Mouse (Mus musculus) CH12.LX (cell line): ENCODE results near the gene Syn3.

Experiments used
- BHLHE40 ChIP-seq: IDR thresholded peaks from 2 replicates; pipeline ENCODE4 v1.6.1; 2011; ENCODE audit warnings: mild to moderate bottlenecking, low read depth, low read length, improper control_type of control experiment
- CTCF ChIP-seq, 2 experiments: IDR thresholded peaks in 1 of 2; conservative IDR thresholded peaks in 1 of 2; 2 replicates each; pipeline ENCODE4 v1.5.1; 2011 to 2012; ENCODE audit warnings: low read depth in 2 of 2, low read length in 2 of 2, improper control_type of control experiment in 1 of 2, inconsistent platforms in 1 of 2, mild to moderate bottlenecking in 1 of 2, moderate library complexity in 1 of 2
- JUND ChIP-seq: conservative IDR thresholded peaks from 2 replicates; pipeline ENCODE4 v1.6.1; 2011; ENCODE audit warnings: low read depth, low read length, improper control_type of control experiment
- MAFK ChIP-seq: IDR thresholded peaks from 2 replicates; pipeline ENCODE4 v1.6.1; 2011; ENCODE audit warnings: low read length, improper control_type of control experiment; ENCODE audit not compliant: insufficient replicate concordance
- MAX ChIP-seq: IDR thresholded peaks from 2 replicates; pipeline ENCODE4 v1.6.1; 2011; ENCODE audit warnings: low read length, improper control_type of control experiment
- POLR2A ChIP-seq: IDR thresholded peaks from 2 replicates; pipeline ENCODE4 v1.6.1; 2011; ENCODE audit warnings: low read depth, mild to moderate bottlenecking, improper control_type of control experiment, low read length
- RAD21 ChIP-seq: IDR thresholded peaks from 2 replicates; pipeline ENCODE4 v1.6.1; 2011; ENCODE audit warnings: low read depth, mild to moderate bottlenecking, low read length, improper control_type of control experiment, moderate library complexity
- RCOR1 ChIP-seq: conservative IDR thresholded peaks from 2 replicates; pipeline ENCODE4 v1.6.1; 2012; ENCODE audit warnings: low read depth, mild to moderate bottlenecking, inconsistent platforms, low read length, improper control_type of control experiment
- SMC3 ChIP-seq: IDR thresholded peaks from 2 replicates; pipeline ENCODE4 v1.6.1; 2011; ENCODE audit warnings: low read depth, low read length, improper control_type of control experiment
- USF1 ChIP-seq: IDR thresholded peaks from 2 replicates; pipeline ENCODE4 v1.6.1; 2014; ENCODE audit warnings: low read depth, mild to moderate bottlenecking, inconsistent platforms, low read length, improper control_type of control experiment
- ZNF384 ChIP-seq: IDR thresholded peaks from 2 replicates; pipeline ENCODE4 v1.6.1; 2012; ENCODE audit warnings: low read depth, low read length, improper control_type of control experiment, inconsistent platforms

- no peak for TF ChIP-seq MAFK
- no peak for TF ChIP-seq CTCF (conservative IDR thresholded peaks at IDR 0.05 in 1 of 2, IDR thresholded peaks at IDR 0.05 in 1 of 2; ENCODE audit: low read depth in 2 of 2, low read length in 2 of 2)
- no peak for TF ChIP-seq MAX
- TF ChIP-seq RAD21, result no peak
- no peak for TF ChIP-seq JUND
- no peak for TF ChIP-seq BHLHE40
- TF ChIP-seq POLR2A, result no peak
- TF ChIP-seq RCOR1, result no peak
- no peak for TF ChIP-seq ZNF384
- TF ChIP-seq USF1, result no peak
- no peak for TF ChIP-seq SMC3
Observed at GRCm38 (mm10) chr10:86376392-86377185, 122.1 kb downstream of the Syn3 start.
